In genomic region chr10:61362483-61362882, GRCm38 (mm10) we compare ENCODE assay signal across 21 mouse cellular contexts. TPM values are rescaled to one million over a fixed set of nuclear protein-coding genes. Genes with fewer than 3 reads are reported as not detected.
DNase-seq lines count a peak whose midpoint lies in the region; ATAC-seq and TF ChIP-seq lines count a peak whose summit lies in the region.
"Had no signal": no experiment of that assay in that cellular context is flagged by ENCODE, and none has a peak within 500 bp of the region (broad histone marks: within the 10 kb centered on the region; RNA-seq: fewer than 3 reads in every experiment).

No protein-coding gene starts in this region.

- no peak for TF ChIP-seq CTCF in cerebellum, adult 2 months (IDR thresholded peaks at IDR 0.05; ENCODE audit: borderline replicate concordance, insufficient read depth, low read depth, low read length)
- no peak for TF ChIP-seq CTCF in stomach, postnatal 0 days (IDR thresholded peaks at IDR 0.05; ENCODE audit: low read depth)

- 15% methylated on average over 9 of the region's 9 CpGs for WGBS in cerebellum, adult 2 months
- WGBS in heart, embryonic 15.5 days: 68% methylated on average over 9 of the region's 9 CpGs
- WGBS in midbrain, embryonic 10.5 days: 86% methylated on average over 9 of the region's 9 CpGs
- 80% methylated on average over 9 of the region's 9 CpGs for WGBS in midbrain, embryonic 13.5 days
- 46% methylated on average over 9 of the region's 9 CpGs for WGBS in stomach, postnatal 0 days

- H3K9ac ChIP-seq in heart, embryonic 15.5 days: no peak overlapping the region
- no peak overlapping the region for H3K9ac ChIP-seq in midbrain, embryonic 13.5 days (replicated peaks)
- H3K9ac ChIP-seq in stomach, postnatal 0 days (ENCODE audit: low read length): 0 out of 2 replicates have a peak overlapping the region, but pooled peaks have one; percentile 27
- H3K9ac ChIP-seq: heart, embryonic 12.5 days; intestine, embryonic 15.5 days; limb, embryonic 15.5 days; midbrain, embryonic 15.5 days had no signal

- TF ChIP-seq EP300 in stomach, postnatal 0 days (optimal IDR thresholded peaks at IDR 0.05): no peak

- no peaks in the 10 kb centered on the region for H3K36me3 ChIP-seq in heart, embryonic 15.5 days
- H3K36me3 ChIP-seq in midbrain, embryonic 10.5 days: peaks cover 11% of the 10 kb centered on the region; the same call in 1 of the 2 replicates
- H3K36me3 ChIP-seq in midbrain, embryonic 13.5 days: no peaks in the 10 kb centered on the region
- H3K36me3 ChIP-seq in stomach, postnatal 0 days (ENCODE audit: control insufficient read depth, insufficient read depth, low read length): no peaks in the 10 kb centered on the region
- H3K36me3 ChIP-seq: G1E; intestine, embryonic 15.5 days; midbrain, embryonic 15.5 days had no signal

- no peaks in the 10 kb centered on the region for H3K27me3 ChIP-seq in cerebellum, adult 2 months (ENCODE audit: control insufficient read depth, insufficient read depth, low read length)
- H3K27me3 ChIP-seq in heart, embryonic 15.5 days: no peaks in the 10 kb centered on the region
- no peaks in the 10 kb centered on the region for H3K27me3 ChIP-seq in midbrain, embryonic 10.5 days (ENCODE audit: low read depth, poor library complexity, severe bottlenecking)
- no peaks in the 10 kb centered on the region for H3K27me3 ChIP-seq in midbrain, embryonic 13.5 days
- no peaks in the 10 kb centered on the region for H3K27me3 ChIP-seq in stomach, postnatal 0 days (ENCODE audit: control insufficient read depth, insufficient read depth, low read length)
- H3K27me3 ChIP-seq: heart, embryonic 12.5 days; intestine, embryonic 15.5 days; limb, embryonic 15.5 days; midbrain, embryonic 15.5 days had no signal

- no peak for DNase-seq in cerebellum, adult 2 months
- DNase-seq in cerebellum, adult 18-20 months: no peak
- DNase-seq in heart, adult 8-10 months (ENCODE audit: low spot score): no peak
- DNase-seq in midbrain, embryonic 10.5 days (ENCODE audit: low spot score): no peak
- no peak for DNase-seq in stomach, postnatal 0 days (ENCODE audit: low spot score)
- DNase-seq in liver: no peak
- DNase-seq: lung, postnatal 14 days; right cerebral cortex, postnatal 4 days; thymus, postnatal 4 days had no signal

- H3K4me1 ChIP-seq in cerebellum, adult 2 months (ENCODE audit: control insufficient read depth, insufficient read depth, low read length): peaks cover 14% of the 10 kb centered on the region
- peaks cover 41% of the 10 kb centered on the region for H3K4me1 ChIP-seq in heart, embryonic 15.5 days (replicated peaks)
- H3K4me1 ChIP-seq in midbrain, embryonic 10.5 days: no peaks in the 10 kb centered on the region
- no peaks in the 10 kb centered on the region for H3K4me1 ChIP-seq in midbrain, embryonic 13.5 days (replicated peaks)
- H3K4me1 ChIP-seq in stomach, postnatal 0 days (replicated peaks; ENCODE audit: control insufficient read depth, insufficient read depth): no peaks in the 10 kb centered on the region
- H3K4me1 ChIP-seq: midbrain, embryonic 15.5 days had no signal

- H3K27ac ChIP-seq in cerebellum, adult 2 months (ENCODE audit: insufficient read depth, low read length): no peak overlapping the region
- H3K27ac ChIP-seq in heart, embryonic 15.5 days: peak overlapping the region; percentile 34; the same call in 1 of the 2 replicates
- H3K27ac ChIP-seq in midbrain, embryonic 10.5 days (replicated peaks): peak overlapping the region; percentile 4; the same call in 1 of the 2 replicates
- H3K27ac ChIP-seq in midbrain, embryonic 13.5 days: no peak overlapping the region
- peak overlapping the region; percentile 69 for H3K27ac ChIP-seq in stomach, postnatal 0 days (replicated peaks)
- H3K27ac ChIP-seq: limb, embryonic 15.5 days; midbrain, embryonic 15.5 days had no signal

- peak overlapping the region; percentile 30 for H3K4me3 ChIP-seq in cerebellum, adult 2 months (replicated peaks; ENCODE audit: insufficient read depth, low read depth, low read length)
- no peak overlapping the region for H3K4me3 ChIP-seq in heart, embryonic 15.5 days
- no peak overlapping the region for H3K4me3 ChIP-seq in midbrain, embryonic 10.5 days
- H3K4me3 ChIP-seq in midbrain, embryonic 13.5 days (replicated peaks): no peak overlapping the region
- no peak overlapping the region for H3K4me3 ChIP-seq in stomach, postnatal 0 days (ENCODE audit: low read depth, low read length)
- H3K4me3 ChIP-seq: heart, embryonic 12.5 days; intestine, embryonic 15.5 days; limb, embryonic 15.5 days; midbrain, embryonic 15.5 days had no signal

- no peak for TF ChIP-seq POLR2A in cerebellum, adult 2 months (IDR thresholded peaks at IDR 0.05; ENCODE audit: borderline replicate concordance, insufficient read depth, low read length)

- no peaks in the 10 kb centered on the region for H3K9me3 ChIP-seq in heart, embryonic 15.5 days (replicated peaks)
- H3K9me3 ChIP-seq in midbrain, embryonic 10.5 days (replicated peaks): peaks cover 6% of the 10 kb centered on the region
- no peaks in the 10 kb centered on the region for H3K9me3 ChIP-seq in midbrain, embryonic 13.5 days
- H3K9me3 ChIP-seq in stomach, postnatal 0 days (ENCODE audit: control insufficient read depth, low read length): no peaks in the 10 kb centered on the region
- H3K9me3 ChIP-seq: G1E; intestine, embryonic 15.5 days; limb, embryonic 15.5 days; midbrain, embryonic 15.5 days had no signal

- no peak for ATAC-seq in heart, embryonic 15.5 days (replicated peaks; ENCODE audit: insufficient number of reproducible peaks, insufficient read depth, low FRiP score, low read depth)
- no peak for ATAC-seq in midbrain, embryonic 13.5 days
- ATAC-seq in stomach, postnatal 0 days (ENCODE audit: low FRiP score, low TSS enrichment): peak; percentile 39; the same call in 1 of the 2 replicates
- ATAC-seq: activated CD4-positive, CD25-positive, alpha-beta regulatory T cell, adult 4 months; CD4-positive, CD25-positive, alpha-beta regulatory T cell, adult 4 months; forebrain, embryonic 14.5 days; intestine, embryonic 15.5 days; midbrain, embryonic 15.5 days had no signal

- no peak overlapping the region for H3K4me2 ChIP-seq in heart, embryonic 15.5 days
- no peak overlapping the region for H3K4me2 ChIP-seq in midbrain, embryonic 13.5 days (replicated peaks)
- H3K4me2 ChIP-seq in stomach, postnatal 0 days (replicated peaks; ENCODE audit: low read depth): peak overlapping the region; percentile 35
- H3K4me2 ChIP-seq: heart, embryonic 12.5 days; intestine, embryonic 15.5 days; limb, embryonic 15.5 days; midbrain, embryonic 15.5 days had no signal

RNA-seq across cellular contexts. Expression of gene Pald1, which starts 20.8 kb away (rescaled TPM):
- polyA plus RNA-seq in cerebellum, adult 2 months (2012; rRNA removed): 15.5 and 15.6 TPM in 2 replicates
- polyA plus RNA-seq in heart, embryonic 15.5 days (2015; fragmentation: Nextera tagmentation; extraction: Ambion mirVana): 21.8 and 25.9 TPM in 2 replicates
- total RNA-seq in heart, adult 8-10 months (2022): 10 to 100 TPM; 11.3 to 21.8 (median 12.9) TPM
- 35.8 and 36.1 TPM in 2 replicates for polyA plus RNA-seq in midbrain, embryonic 10.5 days (2016; fragmentation: Nextera tagmentation; extraction: Ambion mirVana)
- 17.5 and 21.1 TPM in 2 replicates for polyA plus RNA-seq in midbrain, embryonic 13.5 days (2015; fragmentation: Nextera tagmentation; extraction: Ambion mirVana)
- polyA plus RNA-seq in stomach, postnatal 0 days (2015; fragmentation: Nextera tagmentation; extraction: Ambion mirVana): 5.6 and 5.7 TPM in 2 replicates
- total RNA-seq: G1E had no signal
- polyA plus RNA-seq: activated CD4-positive, CD25-positive, alpha-beta regulatory T cell, adult 4 months; CD4-positive, CD25-positive, alpha-beta regulatory T cell, adult 4 months had no signal

RNA-seq across cellular contexts. Expression of gene Nodal, which starts 55.3 kb away (rescaled TPM):
- 0.68 and 0.97 TPM in 2 replicates for polyA plus RNA-seq in cerebellum, adult 2 months (2012; rRNA removed)
- 0.09 TPM in 2 replicates for polyA plus RNA-seq in heart, embryonic 15.5 days (2015; fragmentation: Nextera tagmentation; extraction: Ambion mirVana)
- under 1 TPM in 1 of 4 experiments, not detected in 3; 0.11 TPM for total RNA-seq in heart, adult 8-10 months (2022)
- polyA plus RNA-seq in midbrain, embryonic 10.5 days (2016; fragmentation: Nextera tagmentation; extraction: Ambion mirVana): 0.25 and 0.26 TPM in 2 replicates
- polyA plus RNA-seq in midbrain, embryonic 13.5 days (2015; fragmentation: Nextera tagmentation; extraction: Ambion mirVana): not detected in 2 replicates
- polyA plus RNA-seq in stomach, postnatal 0 days (2015; fragmentation: Nextera tagmentation; extraction: Ambion mirVana): 0.05 TPM in 1 of 2 replicates, not detected in the other
- total RNA-seq: G1E; gastrocnemius, postnatal 25 days; megakaryocyte, adult 5-6 weeks had no signal
- polyA plus RNA-seq: activated CD4-positive, CD25-positive, alpha-beta regulatory T cell, adult 4 months; CD4-positive, CD25-positive, alpha-beta regulatory T cell, adult 4 months; forebrain, embryonic 14.5 days; G1E; heart, embryonic 12.5 days had no signal

Comparison
In these comparisons a context has a peak if more than half of its experiments do, and no peak if none do; other contexts are left out.
1. H3K27ac ChIP-seq: peak in heart, embryonic 15.5 days (single experiment), midbrain, embryonic 10.5 days (single experiment) and stomach, postnatal 0 days (single experiment); none in cerebellum, adult 2 months (single experiment) and midbrain, embryonic 13.5 days (single experiment).